Mouse (Mus musculus) urinary bladder, postnatal 10 days (tissue): Measurements from ENCODE around the gene Hook2.

ENCODE experiments used
- DNase-seq: peaks from one replicate; pipeline ENCODE4 v3.0.0; 2022; ENCODE audit warnings: low spot score

The Hook2 gene

DNA sequence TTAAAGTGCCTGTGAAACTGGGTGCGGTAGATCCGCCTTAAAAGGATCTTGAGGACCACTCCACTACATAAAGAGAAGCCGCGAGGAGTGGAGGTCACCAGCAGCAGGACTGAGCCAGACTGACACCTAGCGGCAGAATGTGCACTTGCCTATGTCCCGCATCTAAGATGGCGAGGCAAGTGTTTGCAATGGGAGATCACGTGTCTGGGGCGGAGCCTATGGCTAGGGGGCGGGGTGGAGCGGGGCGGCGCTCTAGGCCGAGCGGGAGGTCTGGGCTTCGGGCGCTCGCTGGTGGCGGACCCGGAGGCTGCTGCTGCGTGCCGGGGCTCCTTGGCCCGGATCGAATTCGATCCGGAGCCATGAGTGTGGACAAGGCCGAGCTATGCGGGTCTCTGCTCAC is at the start of gene Hook2:
Hook2 (plus strand) TSS at position 255 of the 400 bp plus-strand sequence.
- DNase-seq = peak; percentile 91

DNA sequence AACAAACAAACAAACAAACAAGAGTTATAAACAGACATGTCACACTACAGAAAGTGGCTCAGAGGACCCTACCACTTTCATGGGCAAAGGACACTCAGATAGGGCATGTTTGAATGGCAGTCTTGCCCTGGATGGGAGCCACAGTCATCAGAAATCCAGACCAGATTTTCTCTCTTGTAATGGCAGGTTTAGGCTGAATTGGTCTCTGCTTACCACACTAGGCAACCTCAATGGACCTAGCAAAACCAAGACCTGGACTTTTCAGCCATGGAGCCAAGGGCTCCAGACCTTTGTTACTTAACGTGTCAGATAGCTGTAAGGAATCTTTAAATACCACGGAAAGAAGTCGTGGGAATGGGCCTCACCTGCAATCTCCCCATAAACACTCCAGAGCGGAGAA is 46.7 kb upstream of the Hook2 start:
- no peak for DNase-seq

DNA sequence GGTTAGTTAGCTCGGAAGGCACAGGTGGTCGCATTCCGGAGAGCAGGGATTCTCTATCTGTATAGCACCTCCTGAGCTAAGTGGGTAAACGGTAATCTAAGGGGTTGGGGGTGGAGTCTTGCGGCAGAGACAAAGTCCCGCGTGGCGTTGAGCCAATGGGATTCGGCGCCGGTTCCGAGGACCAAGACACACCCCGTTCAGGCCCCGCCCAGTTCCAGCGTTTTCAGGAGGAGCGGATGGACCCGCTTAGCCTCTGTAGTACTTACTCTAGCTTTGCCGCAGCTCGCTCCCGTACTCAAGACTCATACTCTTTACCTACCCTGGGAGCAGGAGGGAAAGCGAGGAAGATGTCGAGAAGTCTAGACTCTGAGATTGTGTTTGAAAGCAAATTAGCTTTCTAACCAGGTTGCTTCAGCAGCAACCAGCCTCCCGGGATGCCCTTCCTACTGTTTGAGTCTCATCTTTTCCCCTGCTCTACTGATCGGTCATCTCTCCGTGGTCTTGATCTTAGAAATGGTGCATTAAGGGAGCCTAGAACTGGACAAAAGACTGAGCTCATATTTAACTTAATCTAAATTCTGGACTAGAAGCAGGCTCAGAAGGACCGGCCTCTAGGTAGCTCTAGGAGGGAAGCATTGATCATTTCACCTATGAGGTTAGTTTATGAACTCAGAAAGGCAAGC is 45.8 kb upstream of the Hook2 start:
- DNase-seq = no peak

DNA sequence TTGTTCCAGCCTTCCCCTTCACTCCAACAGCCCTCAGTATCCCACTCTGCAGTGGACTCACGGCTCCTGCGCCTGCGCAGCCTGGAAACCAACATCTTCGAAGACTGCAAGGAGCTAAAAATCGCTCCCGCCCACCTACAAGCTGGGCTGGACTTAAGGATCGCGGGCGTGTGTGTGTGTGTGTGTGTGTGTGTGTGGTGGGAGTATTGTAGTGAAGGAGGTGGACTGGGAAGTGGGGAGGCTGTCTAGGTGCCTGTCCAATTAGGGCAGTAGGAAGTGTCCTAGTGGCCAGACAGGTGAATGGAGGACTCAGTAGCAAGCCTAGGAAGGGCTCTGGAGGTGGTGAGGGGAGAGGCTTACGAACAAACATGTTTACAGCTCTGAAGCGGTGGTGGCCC is 45.2 kb upstream of the Hook2 start:
- no peak for DNase-seq

DNA sequence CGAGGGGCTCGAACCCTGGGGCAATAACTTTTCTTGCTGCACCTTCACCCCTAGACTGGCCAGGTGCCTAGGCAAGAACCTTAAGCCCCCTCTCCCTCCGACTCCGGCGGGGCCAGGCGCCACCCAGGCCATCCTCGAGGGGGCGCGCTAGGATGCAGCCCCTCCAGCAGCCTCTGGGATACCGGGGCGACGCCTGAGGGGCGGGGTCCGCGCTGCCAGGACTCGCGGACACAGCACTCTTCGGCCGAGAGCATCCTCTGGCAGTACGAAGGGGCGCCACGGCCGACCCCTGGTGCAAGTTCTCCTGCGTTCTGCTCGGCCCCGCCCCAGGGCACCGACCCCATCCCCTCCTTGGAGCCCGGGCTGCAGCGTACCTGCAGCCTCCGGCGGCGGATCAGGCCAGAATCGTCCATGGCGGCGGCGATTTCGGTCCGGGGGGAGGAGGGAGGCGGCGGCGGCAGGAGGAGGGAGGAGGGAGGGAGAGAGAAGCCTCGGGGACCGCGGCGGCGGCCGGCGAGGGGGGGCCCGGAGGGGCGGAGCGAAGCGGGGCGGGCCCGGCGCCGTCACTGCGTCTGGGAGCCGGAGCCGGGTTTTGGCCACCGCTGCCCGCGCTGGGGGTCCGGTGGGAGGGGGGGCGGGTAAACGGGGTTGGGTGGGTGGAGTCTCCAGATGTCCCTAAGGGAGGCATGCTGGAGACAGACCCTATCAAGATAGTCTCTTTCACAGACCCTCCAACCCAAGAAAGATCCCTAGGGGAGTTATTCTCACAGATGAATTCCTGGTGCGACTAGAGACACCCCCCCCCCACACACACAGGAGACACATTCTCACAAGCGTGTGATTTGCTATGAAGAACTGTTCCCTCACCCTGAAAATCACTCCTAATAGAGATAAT is 44.5 kb upstream of the Hook2 start:
- no peak for DNase-seq

DNA sequence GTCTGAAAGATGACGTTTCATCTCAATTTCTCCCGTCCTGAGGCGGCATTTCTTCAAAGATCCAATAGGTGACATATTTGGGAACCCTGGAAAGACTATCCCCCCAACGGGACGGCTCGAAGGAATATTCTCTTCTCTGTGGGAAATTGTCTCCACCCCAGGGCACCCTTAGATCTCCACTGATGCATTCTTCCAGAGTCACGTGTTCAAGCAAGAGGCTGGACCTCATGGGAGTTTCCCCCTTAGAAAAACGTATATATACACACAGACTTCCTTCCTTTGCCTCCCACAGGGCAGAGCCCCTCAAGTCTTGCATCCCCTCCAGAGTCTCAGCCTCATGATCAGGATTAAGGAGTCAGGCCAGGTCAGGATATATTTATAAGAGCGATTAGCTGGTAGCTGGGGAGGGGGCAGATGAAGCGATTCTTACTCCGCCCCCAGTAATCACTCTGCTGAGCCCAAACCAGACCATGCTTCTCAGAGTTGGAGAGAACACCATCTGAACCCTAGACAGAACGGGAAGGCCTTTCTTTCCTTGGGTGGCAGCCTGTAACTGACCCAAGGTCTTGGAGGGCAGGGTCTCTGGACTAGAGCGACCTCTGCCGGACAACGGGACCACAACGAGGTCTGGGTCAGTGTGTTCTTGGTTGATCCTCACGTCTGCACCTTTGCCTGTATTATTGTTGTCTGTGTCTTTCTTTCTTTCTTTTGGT is 43.7 kb upstream of the Hook2 start, which contains the start of gene Rtbdn:
Rtbdn (plus strand) TSS at position 464 of the 713 bp plus-strand sequence.
- no peak for DNase-seq

DNA sequence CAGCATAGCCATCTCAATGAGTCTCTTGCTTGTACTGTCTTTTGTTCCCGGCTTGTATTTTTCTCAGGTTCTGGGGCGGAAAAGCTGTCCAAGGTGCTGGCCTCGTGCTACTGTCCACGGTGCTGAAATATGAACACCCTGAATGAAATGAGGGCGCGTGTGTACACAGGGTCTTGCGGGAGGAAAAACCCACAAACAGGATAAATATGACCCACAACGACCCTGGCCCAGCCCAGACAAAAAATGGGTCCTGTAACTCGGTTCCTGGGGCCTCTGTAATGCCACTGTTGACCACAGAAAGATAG is 43.2 kb upstream of the Hook2 start:
- DNase-seq = no peak

DNA sequence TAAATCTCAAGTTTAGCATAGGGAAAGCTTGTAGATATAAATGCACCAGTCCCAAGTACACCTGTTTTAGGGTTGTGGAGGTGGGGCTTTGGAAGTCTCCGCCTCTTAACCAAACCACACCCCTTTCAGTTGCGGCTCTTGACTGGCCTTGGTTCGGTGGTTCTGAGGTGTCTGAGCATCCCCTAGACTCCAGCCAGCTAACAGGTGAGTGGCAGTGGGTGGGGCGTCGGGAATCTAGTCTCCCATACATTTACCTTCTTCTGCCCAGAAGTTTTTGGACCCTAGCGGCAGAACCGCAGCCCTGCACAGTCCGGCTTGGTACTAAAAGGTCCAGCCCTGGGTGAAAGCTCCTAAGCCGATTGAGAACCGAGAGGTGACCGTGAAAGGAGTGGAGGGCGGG is 40.6 kb upstream of the Hook2 start:
- DNase-seq = no peak

DNA sequence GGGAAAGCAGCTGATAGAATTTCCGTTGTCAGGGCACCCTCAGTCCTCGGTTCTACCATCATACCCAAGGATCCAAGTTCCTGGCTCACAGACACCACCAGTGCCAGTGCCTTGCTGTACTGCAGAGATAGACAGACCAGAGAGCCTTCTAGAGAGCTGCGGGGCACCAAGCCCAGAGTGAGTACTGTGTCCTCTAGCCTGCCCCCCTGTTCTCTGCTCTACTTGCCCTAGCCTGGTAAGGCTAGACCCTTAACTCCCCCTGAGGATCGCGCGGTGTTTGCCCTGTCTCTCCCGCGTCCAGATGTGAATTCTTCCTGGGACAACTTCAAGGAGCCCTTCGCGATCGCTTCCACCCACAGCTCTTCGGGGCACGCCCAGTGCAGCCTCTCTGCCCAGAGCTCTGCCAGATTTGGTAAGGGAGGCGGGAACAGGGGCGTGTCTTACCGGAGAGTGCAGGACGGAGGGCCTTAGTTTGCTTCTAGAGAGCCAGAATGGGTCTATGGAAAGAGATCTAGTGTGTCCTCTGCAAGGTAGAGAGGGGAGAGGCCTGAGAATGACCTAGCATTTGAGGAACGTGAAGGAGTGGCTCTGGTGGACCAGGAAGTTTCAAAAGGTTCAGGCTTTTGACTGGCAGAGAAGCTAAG is 37.7 kb upstream of the Hook2 start:
- no peak for DNase-seq

DNA sequence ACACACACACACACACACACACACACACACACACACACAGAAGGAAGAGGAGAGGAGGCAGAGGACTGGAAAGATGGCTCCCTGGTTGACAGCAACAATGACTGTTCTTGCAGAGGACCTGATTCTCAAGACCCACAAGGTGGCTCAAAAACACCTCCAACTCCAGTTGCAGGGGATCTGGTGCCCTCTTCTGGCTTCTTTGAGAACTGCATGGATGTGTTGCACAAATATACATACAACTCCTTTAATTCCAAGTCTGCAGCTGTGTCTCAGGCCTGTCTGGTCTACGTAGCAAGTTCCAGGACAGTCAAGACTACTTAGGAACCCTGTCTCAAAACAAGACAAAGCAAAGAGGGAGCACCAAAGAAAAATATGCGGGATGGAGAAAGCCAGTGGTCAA is 33.6 kb upstream of the Hook2 start:
- no peak for DNase-seq

DNA sequence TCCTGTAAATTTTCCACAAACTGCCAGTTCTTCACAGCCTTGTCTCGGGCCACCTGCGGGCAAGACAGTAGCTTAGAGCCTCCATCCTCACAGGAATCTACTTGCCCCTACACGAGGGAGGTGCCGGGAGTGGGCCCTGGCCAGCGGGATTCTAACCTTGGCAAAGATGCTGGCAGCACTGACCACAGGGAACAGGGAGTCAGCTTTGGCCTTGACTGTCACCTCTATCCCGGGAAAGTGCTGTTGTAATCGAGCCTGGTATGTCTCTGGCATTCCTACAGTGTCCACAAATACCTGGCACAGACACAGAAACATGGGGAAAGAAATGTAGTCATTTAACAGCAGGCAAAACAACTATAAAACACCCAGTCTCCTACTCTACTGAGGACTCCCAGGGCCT is 30.6 kb upstream of the Hook2 start:
- DNase-seq = no peak

DNA sequence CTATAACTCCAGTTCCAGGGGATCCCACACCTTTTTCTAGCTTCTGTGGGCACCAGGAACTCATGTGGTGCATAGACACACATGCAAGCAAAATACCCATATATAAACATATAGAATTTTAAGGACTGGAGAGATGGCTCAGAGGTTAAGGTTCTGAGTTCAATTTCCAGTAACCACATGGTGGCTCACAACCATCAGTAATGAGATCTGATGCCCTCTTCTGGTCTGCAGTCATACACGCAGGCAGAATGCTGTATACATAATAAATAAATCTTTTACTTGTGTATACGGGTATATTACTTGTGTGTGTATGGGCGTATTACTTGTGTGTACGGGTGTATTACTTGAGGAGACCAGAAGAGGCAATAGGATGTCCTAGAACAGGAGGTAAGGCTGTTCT is 26.5 kb upstream of the Hook2 start:
- DNase-seq = no peak

DNA sequence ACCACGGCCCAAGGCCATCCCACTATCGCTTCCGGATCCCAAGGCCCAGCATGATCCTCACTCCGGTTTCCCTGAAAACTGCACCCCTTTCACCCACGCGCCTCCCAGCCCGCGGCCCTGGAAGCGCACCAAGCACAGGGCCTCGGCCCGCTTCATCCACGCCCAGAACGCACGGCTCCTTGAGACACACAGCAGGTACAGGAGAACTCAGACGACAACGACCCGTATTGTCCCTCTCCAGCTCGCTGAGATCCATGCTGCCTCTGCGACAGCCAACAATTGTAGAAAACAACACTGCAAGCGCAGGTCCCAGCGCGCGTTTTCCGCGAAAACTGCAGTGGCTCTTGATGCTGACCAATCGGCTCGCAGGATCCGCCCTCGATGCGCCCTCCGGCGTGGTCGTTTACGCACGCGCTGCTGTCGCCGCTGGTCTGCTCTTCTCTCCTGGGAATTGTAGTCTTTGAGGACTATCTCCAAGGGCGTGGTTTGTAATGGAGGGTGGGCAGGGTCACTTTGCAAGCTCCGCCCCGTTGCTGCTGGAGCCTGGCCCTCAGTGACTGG is 24.6 kb upstream of the Hook2 start:
- no peak for DNase-seq

DNA sequence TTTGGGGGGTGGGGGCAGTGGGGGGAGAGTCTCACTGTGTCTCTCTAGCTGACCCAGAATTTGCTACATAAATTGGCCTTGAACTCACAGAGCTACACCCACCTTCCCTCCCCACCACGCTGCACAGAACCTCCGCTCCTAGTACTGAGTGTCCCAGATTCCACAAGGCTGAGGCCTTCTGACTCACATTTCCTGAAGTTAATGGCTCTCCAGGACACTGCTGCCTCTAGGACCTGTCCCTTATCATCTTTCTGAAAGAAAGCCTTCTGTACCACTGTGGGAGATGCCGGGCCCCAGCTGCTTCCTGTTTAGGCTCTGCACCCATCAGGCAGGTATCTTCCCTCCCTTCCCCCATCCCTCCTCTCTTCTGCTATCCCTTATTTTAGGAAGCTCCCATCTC is 23.8 kb upstream of the Hook2 start:
- DNase-seq = no peak

DNA sequence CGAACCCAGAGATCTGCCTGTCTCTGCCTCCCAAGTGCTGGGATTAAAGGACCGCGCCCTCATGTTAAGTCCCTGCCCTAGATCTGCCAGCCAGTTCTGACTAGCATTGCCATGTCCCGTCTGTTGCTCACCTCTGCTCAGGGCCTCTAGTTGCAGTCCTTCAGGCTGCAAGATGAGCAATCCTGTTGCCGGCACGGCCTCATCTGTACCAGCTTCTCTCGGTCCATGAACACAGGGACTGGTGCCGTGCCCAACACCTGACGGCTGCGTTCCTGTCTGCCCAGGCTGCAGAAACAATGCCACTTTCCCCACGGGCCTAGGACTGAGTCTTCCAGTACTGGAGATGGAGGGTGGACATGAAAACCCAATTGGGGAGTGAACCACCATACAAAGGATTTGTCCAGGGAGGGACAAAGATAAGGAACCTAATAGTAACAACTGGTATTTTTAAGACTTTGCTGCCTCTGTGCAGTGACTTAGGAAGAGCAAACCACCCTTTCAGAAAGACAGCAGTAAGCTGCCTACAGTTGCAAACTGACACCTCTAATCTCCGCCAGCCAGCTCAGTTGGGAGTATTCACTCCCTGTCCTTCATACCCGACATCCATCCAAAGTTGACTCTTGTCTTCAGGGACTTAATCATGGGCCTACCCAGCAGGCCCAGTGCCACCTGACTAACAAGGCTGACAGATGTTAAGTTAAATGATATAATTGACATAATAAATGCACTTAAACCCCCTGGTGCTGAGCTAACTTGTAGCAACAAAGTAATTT is 22.7 kb upstream of the Hook2 start:
- no peak for DNase-seq

DNA sequence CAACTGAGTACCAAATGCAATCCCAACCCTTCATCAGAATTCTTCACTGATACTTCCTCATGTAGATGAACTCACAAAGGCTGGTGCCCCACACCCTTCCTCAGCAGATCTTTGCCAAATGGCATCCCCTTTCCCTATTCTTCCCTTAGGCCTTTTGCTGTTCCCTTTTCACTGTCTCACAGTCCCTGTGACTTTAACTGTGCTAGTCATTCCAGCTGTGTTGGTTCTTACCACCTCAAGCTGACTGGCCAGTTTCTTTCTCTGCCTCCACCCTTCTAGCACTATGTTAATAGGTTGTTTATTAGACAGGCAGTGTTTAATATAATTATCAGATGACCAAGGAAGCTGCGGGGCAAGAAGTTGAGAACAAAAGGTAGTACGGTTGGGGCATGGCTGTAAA is 21.8 kb upstream of the Hook2 start:
- DNase-seq = no peak

DNA sequence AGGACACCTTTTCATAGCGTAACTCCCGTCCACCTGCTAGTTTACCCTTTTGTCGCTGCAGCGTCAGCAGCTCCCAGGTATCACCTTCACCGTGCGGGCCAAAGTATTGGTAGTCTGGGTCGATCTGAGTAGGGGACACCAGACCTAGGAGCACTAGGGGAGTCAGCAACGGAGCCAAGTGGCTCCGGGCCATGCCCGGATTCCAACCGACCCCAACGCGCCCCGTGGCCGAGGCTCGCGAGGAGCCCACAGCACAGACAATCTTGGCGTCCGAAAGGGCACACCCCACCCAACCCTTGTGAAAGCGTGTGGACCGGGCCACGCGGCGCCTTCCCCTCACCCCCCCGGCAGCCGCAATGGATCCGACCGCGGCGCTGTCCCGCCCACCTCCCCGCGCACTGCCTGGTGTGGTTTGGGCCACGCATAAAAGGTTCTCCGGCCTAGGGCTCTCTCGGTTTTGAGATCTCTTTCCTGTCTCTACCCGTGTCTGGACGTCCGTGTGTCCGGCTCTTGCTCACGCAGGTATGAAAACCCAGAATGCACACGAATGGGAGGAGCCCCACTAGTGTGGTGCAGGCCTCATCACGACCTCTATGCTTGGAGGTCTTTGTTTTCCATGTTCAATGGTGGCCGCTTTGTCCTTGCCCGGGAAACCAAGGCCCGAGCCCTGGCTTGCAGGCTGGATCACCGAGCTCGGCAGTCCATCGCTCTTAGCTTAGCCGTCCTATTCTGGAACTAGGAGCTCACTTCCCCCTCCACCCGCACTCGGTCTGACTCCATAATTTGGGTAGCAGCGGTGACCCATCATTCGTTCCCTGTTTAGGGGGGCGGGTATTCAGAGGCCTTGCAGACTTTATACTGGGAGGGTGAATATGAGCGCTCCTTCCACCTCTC is 20.9 kb upstream of the Hook2 start, which contains the start of the genes Gm49661, Prdx2 and Rnaseh2a:
Gm49661 (minus strand) TSS at position 193 of the 894 bp plus-strand sequence.
Prdx2 (plus strand) TSS at position 347 of the 894 bp plus-strand sequence.
Rnaseh2a (minus strand) TSS at position 527 of the 894 bp plus-strand sequence.
- DNase-seq = no peak

DNA sequence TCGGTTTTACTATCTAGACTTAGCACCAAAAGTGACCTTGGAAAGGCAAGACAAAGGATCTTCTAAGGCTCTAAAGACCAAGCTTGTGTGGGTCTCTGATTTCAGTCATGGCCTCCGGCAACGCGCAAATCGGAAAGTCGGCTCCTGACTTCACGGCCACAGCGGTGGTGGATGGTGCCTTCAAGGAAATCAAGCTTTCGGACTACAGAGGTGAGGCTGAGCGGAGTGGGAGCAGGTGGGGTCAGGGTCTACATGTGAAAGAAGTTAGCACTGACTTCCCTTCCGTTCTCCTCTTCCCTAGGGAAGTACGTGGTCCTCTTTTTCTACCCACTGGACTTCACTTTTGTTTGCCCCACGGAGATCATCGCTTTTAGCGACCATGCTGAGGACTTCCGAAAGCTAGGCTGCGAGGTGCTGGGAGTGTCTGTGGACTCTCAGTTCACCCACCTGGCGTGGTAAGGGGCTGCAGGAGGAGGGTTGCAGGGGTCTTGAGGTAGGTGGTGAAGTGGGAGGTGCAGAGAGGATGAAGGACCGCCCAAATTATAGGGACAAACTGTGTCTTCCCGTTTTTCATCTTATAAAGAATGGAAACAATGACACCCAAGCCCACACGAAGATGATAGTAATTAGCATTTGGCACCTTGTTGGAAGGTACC is 20.1 kb upstream of the Hook2 start:
- DNase-seq = no peak

DNA sequence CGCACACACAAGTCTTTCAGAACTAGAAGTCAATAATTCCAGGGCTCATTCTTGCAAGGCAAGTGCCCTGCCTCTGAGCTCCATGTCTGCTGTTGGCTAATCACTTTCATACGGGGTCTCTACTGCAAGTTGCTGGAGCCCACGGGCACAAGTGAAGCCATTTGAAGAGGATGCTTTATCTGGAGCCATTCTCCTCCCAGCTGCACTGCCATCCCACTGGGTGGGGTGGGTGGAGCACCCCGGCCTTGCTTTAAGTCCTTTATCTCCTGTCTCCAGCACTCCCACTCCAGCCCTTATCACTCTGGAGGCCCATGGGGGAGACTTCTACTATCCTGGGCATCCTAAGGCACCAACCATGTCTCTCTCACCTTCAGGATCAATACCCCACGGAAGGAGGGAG is 19.5 kb upstream of the Hook2 start:
- no peak for DNase-seq

DNA sequence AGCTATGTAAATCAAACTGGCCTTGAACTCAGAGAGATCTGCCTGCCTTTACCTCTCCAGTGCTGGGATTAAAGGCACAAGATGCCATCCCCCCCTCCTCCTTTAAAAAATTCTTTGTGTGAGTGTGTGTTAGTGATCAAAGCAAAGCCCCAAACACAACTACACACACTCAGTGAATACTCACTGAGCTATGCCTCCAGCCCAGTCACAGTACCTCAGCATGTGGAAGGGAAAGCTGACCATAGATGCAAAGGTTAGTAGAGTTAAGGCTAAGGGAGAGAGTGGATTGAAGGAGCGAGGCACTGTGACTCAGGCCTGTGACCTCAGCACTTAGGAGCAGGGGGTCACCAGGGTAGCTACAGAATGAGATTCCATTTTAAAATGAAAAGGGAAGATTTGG is 17.3 kb upstream of the Hook2 start:
- DNase-seq = no peak
